Mouse (Mus musculus) liver, embryonic 14.5 days (tissue): ENCODE data around the gene Cdh26.

Experiments
- CTCF ChIP-seq: IDR thresholded peaks from 2 replicates; pipeline ENCODE4 v1.5.1; 2016; ENCODE audit warnings: antibody characterized with exemption, low read depth, control low read depth
- EP300 ChIP-seq: IDR thresholded peaks from 2 replicates; pipeline ENCODE4 v1.6.1; 2016; ENCODE audit warnings: antibody characterized with exemption, low read depth

DNA sequence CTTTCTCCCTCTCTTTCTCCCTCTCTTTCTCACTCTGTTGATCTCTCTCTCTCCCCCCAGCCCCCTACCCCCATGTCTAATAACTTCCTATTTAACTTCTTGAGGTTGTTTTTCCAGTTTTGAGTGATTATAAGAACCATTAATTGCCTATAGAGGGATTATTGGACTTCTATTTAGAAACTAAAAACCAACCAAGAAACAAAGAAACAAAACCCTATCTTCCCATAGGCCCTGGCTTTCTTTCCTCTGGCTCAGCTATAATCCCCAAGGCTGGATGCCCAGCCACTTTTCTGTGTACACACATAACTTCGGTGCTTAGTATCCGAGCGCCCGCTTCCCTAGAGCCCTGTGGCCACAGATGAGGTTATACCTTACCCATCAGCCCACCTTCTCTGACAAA lies at the start of gene Cdh26:
- TF ChIP-seq CTCF (no peak), EP300 (no peak)
